32 mouse cellular contexts compared by ENCODE assay signal in the genomic region with DNA sequence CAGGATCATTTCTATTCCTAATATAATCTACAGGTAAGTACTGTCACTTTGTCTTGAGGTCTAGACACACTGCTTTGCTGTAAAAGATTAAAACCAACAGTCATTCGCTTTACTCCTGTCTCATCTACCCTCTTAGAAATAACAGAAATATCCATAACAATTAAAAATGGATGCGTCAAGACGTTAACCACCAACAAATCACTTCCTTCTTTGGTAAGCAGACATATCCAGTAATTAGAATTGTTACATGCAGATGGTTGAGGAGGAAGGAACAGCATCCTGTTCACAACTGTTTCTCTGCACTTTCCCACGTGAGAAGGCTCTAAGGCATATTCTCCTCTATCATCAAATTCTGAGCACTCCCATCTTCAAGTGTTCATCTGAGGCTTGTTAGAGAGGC. TPM values are rescaled to one million over a fixed set of nuclear protein-coding genes. Genes with fewer than 3 reads are reported as not detected.
DNase-seq lines count a peak whose midpoint lies in the region; ATAC-seq lines count a peak whose summit lies in the region.
"Had no signal": no experiment of that assay in that cellular context is flagged by ENCODE, and none has a peak within 500 bp of the region (broad histone marks: within the 10 kb centered on the region; RNA-seq: fewer than 3 reads in every experiment).

No protein-coding gene starts in this region.

- no peak for DNase-seq in urinary bladder, postnatal 36 days (ENCODE audit: low spot score in 2 of 2)
- DNase-seq in thymus, postnatal 4 days = no peak
- DNase-seq in embryo, embryonic 11 days = no peak
- no peak for DNase-seq in ovary, postnatal 36 days (ENCODE audit: low spot score)
- DNase-seq: adrenal gland, adult 2 months; adrenal gland, postnatal 36 days; B cell, adult 2 months; cerebellum, adult 9-10 months; cerebellum, postnatal 36 days; gastrocnemius, postnatal 25 days; heart, adult 18-20 months; heart, postnatal 36 days; kidney, adult 11 months; kidney, postnatal 14 days; lung, postnatal 36 days; midbrain, embryonic 14.5 days; thymus, adult 18-20 months; thymus, postnatal 36 days had no signal

- peak; percentile 68 for ATAC-seq in CD4-positive, CD25-positive, alpha-beta regulatory T cell, adult 4 months
- ATAC-seq in granulocyte monocyte progenitor cell, adult 5-6 weeks (replicated peaks; ENCODE audit: poor library complexity, severe bottlenecking) = peak; percentile 93
- ATAC-seq in megakaryocyte, adult 5-6 weeks (ENCODE audit: poor library complexity, severe bottlenecking) = peak; percentile 43; the same call in 1 of the 2 replicates
- ATAC-seq: forebrain, embryonic 15.5 days had no signal

RNA-seq across cellular contexts. Expression of gene Cd48, which starts 5.5 kb away (rescaled TPM):
- polyA plus RNA-seq in CD4-positive, CD25-positive, alpha-beta regulatory T cell, adult 4 months (2017; shearing (Covaris generic)) = 100 to 1,000 TPM; 451 to 548 TPM
- total RNA-seq in granulocyte monocyte progenitor cell, adult 5-6 weeks (2014; fragmentation: Nextera tagmentation) = 167 and 179 TPM in 2 replicates
- total RNA-seq in granulocyte monocyte progenitor cell, adult 5-6 weeks (2017) = 138 and 170 TPM in 2 replicates
- 528 and 600 TPM in 2 replicates for total RNA-seq in megakaryocyte, adult 5-6 weeks (2015)
- total RNA-seq in megakaryocyte, adult 5-6 weeks (2017) = 243 and 278 TPM in 2 replicates

RNA-seq across cellular contexts. Expression of gene Slamf7, which starts 34.5 kb away (rescaled TPM):
- polyA plus RNA-seq in CD4-positive, CD25-positive, alpha-beta regulatory T cell, adult 4 months (2017; shearing (Covaris generic)) = 10 to 100 TPM; 12.5 to 13.1 TPM
- total RNA-seq in granulocyte monocyte progenitor cell, adult 5-6 weeks (2014; fragmentation: Nextera tagmentation) = 0.64 TPM in 1 of 2 replicates, not detected in the other
- total RNA-seq in granulocyte monocyte progenitor cell, adult 5-6 weeks (2017) = 0.69 TPM in 1 of 2 replicates, not detected in the other
- 13.4 and 16.1 TPM in 2 replicates for total RNA-seq in megakaryocyte, adult 5-6 weeks (2015)
- total RNA-seq in megakaryocyte, adult 5-6 weeks (2017) = 9.3 and 17.3 TPM in 2 replicates
- total RNA-seq: gastrocnemius, adult 18-20 months; gastrocnemius, postnatal 25 days; layer of hippocampus, postnatal 10 days; left cerebral cortex, adult 18-20 months had no signal
- polyA plus RNA-seq: embryonic facial prominence, embryonic 13.5 days; forebrain, embryonic 10.5 days; forebrain, embryonic 15.5 days; heart, embryonic 11.5 days; hindbrain, embryonic 13.5 days; kidney, embryonic 14.5 days; limb, embryonic 12.5 days; neural tube, embryonic 12.5 days had no signal

Comparison
In these comparisons a context has a peak if more than half of its experiments do, and no peak if none do; other contexts are left out.
1. ATAC-seq: peak in every context shown above with its lines; median percentile 93 in granulocyte monocyte progenitor cell, adult 5-6 weeks; 68 in CD4-positive, CD25-positive, alpha-beta regulatory T cell, adult 4 months; 43 in megakaryocyte, adult 5-6 weeks.
2. RNA of gene Slamf7, which starts 34.5 kb away (total RNA-seq): 9.3 to 17.3 TPM in megakaryocyte, adult 5-6 weeks; 0.64 to 0.69 TPM in granulocyte monocyte progenitor cell, adult 5-6 weeks; every median in the first group is over 4 times any median in the second.